Mouse (Mus musculus): Measurements from ENCODE around the gene Cpm.

The Cpm gene

DNA sequence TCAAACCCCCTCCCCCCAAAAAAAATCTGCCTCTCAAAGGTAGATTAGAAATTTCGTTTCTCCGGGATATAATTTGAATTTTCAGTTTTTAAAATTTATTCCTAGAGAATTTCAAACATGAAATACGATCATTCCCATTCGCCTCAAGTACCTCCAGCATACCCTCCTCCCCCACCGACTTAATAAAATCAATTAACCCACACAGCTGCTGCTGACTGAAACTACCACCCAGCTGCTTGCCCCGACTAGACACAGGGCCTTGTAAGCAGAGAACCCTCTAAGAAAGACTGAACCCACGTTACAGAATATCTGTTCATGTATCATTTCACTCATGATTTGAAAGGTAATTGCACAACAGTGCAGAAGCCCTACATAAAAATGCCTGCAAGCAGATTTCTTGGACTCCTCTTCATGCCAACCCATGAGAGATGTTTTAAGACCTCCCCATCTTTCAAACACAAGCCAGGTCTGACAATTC is 16.2 kb downstream of the Cpm start:
- DNase-seq (ENCODE audit: extremely low spot score, low read depth, low spot score): no peak

DNA sequence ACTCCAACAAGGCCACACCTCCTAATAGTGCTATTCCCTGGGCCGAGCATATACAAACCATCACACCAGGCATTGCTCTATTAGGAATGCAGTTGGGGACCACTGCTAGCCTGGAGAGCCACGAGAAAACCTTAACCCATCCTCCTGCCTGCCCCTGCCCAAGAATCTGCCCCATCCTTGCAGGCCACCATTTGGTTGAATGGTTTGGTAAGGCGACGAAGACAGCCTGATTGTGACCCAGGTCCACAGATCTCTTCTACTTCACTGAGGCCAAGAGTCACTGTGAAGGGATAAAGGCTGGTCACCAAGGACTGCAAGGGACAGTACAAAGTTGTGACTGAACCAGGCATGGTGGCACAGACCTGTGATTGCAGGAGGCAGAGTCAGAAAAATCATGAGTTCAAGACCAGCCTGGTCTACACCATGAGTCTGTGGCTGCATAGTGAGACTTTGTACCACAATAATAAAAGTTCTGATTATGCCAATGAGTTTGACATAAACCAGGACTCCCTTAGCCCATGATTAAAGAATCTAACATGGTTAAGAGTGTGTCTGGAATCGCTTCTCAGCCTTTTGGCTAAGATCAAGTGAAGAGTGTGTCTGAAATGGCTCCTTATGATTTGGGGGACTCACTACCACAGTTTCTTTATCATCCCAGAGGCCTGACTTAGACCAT is 17.3 kb downstream of the Cpm start:
- DNase-seq (ENCODE audit: extremely low spot score, low read depth, low spot score): no peak

DNA sequence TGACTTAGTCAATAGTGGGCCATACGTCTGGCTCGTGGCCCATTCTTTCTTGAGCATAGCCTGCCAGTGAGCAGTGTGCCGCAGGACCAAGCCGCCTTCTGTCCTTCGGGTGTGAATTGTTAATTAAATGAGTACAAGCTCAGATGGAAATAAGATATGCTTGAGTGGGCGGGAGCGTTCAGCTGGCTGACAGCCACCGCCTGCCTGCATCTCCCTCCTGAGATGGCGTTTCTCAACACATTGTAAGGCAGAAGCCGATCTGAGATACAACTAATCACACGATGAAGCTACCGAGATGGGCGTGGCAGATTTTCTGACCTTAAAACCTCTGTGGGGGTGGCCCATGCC is 17.8 kb downstream of the Cpm start:
- DNase-seq (ENCODE audit: extremely low spot score, low read depth, low spot score): no peak

DNA sequence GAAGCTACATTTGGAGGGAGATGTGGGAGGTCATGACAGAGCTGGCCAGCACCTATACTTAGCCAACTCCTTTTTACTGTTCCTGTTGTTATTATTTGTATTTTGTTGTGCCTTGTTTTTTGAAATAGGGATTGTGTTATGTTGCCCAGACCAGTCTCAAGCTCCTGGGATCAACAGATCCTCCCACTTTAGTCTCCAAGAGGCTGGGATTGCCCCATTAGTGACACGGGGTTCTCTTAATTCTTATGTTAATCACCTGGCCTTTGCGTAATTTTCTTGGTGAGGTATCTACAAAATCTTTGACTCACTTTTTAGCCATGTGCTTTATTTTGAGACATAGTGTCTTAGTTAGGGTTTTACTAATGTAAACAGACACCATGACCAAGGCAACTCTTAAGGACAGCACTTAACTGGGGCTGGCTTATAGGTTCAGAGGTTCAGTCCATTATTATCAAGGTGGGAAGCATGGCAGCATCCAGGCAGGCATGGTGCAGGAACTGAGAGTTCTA is 18.7 kb downstream of the Cpm start:
- no peak for DNase-seq (ENCODE audit: extremely low spot score, low read depth, low spot score)

DNA sequence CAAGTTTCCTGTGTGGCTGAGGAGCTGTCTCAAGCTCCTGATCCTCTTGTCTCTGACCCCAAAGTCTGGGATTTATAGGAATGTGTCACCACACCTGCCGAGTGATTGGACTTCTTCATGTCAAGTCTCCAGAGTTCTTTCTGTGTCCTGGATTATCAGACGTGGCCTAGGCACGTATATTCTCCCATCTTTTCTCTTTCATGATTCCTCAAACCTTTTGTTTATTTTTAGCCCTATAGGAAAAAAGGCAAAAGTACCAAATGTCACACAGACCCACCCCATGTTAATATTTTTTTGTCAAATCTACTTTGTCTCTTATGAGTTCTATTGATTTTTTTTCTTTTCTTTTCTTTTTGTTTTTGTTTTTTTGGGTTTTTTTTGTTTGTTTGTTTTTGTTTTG is 19.3 kb downstream of the Cpm start:
- DNase-seq (ENCODE audit: extremely low spot score, low read depth, low spot score): no peak

DNA sequence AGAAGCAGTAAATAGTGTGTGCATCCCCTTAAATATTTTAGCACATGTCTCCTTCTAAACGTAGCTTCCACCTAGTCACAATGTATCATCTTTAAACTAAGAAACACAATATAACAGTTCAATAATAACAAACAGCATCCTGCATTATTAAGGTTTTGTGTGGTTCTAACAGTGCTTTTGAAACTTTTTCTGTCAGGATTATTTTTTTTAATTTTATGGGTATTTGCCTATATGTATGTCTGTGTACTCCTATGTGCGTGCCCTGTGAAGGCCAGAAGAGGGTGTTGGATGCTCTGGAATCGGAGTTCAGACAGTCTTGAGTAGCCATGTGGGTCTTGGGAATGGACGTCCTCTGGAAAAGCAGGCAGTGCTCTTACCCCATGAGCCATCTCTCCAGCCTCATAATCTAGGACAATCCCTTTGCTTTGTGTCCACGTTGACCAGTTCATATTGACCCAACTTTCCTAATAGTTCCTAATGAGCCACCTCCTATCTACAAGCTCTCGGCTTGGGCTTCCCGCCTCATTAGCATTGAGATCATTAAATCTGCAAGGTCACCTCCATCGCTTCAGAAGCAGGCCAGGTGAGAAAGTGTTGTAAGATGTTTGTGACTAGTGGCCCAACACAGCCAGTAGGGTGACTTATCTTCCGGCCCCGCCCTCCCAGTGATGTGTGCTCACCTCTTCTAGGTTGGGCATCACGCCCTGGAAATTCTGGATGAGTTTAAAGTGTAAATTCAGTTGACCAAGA is 20.2 kb downstream of the Cpm start:
- DNase-seq (ENCODE audit: extremely low spot score, low read depth, low spot score): no peak

DNA sequence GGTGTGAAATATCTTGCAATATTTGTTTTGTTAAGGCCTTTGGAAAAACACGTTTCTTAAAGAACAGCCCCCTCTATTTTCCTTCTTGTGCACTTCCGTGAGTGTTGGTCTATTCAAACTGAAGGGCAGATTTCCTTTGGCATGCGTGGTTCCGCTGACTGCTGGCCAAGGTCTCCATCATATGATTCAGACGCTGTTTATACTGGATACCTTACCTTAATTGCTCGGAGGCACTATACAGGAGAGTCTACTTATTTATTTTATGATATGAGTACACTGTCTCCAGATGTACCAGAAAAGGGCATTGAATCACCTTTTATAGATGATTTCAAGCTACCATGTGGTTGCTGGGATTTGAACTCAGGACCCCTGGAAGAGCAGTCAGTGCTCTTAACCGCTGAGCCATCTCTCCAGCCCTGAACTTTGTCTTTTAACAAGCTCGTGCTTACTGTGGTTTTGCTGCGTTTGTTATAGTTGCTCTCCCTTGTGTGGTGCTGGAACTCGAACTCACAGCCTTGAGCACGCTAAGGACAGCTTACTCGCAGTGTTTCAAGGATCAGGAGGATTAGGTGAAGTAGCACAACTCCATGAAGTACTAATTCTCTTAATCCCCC is 20.8 kb downstream of the Cpm start:
- no peak for DNase-seq (ENCODE audit: extremely low spot score, low read depth, low spot score)

DNA sequence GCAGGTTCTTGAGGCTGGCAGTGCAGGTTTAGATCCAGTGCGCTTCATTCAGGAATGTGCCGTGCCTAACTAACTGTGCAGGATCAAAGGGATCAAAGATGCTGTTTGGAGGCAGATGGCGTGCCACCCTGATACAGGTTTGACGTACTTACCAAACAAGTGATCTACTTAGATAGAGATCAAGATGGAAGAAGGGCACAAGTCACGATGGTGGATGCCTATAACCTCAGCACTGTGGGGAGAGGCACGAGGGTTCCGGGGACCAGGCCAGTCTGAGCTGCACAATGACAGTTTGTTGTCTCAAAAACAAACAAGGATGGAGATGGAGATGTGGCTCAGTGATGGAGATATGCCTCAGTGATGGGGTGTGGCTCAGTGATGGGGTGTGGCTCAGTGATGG is 21.4 kb downstream of the Cpm start:
- DNase-seq (ENCODE audit: extremely low spot score, low read depth, low spot score): no peak

DNA sequence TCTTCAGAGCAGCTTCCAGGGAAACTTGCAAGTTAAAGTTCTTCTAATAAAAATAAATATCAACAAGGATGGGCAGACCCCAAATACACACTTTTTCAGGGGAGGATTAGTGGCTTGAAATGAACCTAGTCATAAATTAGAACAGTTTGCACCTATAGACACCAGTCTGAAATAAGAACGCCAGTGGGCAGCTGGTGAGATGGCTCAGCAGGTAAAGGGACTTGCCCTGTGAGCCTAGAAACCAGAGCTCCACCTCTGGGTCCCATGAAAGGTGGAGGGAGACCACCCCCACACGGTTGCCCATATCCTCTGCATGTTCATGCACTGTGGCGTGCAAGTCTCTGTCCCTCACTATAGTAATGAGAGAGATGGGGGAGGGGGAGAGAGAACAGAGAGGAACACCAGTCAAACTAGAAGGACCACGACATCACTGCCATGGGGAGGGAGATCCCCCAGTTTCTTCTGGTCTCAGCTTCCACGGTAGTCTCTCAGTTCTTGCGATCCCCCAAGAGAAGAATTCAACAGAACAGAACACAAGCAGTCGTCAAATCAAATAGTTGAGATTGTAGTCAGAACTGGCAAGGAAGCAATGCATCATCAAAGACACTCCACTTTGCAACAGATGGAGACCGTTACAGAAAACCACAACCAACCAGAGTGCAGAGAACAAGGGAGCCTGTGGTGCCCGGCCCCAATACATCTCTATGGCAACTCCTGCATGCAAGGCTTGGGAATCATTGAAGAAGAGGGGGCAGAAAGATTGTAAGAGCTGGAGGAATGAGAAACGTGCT is 22.5 kb downstream of the Cpm start:
- DNase-seq (ENCODE audit: extremely low spot score, low read depth, low spot score): no peak

DNA sequence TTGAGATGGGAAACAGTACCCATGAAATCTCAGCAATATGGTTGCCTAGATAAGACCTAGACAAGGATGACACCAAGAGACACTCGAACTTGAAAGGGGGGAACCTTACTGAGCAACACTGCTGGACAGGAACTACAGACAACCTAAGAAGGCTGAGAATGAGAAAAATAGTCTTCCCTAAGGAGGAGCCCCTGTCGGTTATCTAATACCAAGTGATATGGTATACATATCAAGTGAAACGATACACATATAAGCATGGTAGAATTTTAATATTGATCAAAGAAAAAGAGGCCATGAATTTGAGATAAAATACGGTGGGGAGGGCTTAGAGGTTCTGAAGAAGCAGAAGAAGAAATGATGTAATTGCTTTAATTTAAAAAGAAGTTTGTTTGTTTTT is 23.1 kb downstream of the Cpm start:
- DNase-seq (ENCODE audit: extremely low spot score, low read depth, low spot score): no peak

DNA sequence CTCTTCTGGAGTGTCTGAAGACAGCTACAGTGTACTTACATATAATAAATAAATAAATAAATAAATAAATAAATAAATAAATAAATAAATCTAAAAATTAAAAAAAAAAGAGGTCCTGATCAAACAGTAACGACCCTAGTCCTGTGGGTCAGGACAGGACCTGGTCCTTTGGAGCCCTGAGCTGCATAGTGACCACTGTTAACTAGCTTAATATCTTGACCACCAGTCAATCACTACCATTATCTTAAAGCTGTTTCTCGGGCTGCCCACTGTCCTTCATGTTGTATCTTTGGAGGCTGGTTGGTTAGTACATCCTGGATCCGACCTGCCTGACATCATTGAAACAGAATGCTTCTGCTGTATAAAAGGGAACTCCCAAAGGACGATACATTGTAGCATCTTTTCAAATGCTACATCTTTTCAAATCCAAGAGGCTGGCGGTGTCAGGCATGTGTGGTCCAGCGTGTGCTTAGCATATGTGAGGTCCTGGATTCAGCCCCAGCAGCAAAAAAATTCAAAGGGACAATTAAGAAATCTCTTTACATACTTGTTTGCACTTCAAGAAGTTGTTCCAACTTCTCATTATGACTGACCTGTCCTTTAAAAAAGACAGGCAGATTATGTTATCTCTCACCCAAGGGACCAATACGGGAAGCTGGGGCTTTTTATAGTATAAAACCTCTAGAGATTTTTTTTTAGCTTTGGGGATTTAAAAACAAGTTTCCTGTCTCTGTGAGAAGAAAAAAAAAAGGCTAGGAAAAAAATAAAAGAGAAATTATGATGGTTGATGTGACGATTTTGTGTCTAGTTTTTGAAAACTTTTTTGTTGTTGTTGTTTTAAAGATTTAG is 23.9 kb downstream of the Cpm start:
- no peak for DNase-seq (ENCODE audit: extremely low spot score, low read depth, low spot score)

DNA sequence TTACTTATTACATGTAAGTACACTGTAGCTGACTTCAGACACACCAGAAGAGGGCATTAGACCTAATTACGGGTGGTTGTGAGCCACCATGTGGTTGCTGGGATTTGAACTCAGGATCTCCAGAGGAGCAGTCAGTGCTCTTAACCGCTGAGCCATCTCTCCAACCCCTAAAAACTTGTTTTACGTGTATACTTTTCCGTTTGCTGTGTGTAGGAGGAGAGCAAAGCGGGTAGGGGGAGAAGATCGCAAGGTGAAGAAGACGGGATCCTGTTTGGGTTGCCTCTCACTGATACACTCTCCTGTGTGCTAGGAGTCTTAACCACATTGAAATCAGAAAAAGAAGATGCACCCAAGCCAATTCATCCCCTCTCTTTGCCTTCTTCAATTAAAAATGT is 24.5 kb downstream of the Cpm start:
- no peak for DNase-seq (ENCODE audit: extremely low spot score, low read depth, low spot score)

DNA sequence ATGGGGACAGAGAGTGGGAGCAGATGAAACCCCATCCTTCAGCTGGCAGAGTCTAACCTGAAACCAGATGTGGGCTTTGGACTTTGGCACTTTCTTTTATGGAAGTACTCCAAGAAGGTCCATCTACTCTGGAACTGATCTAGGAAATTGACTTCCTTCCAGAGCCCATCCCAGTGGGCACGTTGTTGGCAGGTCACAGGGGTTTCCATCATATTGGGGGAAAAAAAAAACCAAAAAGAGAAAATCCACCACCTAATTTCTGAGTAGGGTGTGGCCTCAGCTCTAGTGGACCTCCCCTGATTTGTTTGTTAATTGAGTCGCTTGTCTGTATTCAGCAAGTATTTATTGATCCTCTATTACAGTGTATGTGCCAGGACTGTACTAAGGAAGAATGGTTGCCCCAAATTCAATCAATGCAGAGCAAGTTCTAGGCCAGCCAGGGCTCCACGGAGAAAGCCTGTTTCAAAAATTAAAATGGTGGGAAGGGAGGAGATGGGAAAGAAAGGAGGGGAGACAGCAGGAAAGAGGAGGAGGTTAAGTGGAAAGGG is 25.4 kb downstream of the Cpm start:
- DNase-seq (ENCODE audit: extremely low spot score, low read depth, low spot score): no peak

DNA sequence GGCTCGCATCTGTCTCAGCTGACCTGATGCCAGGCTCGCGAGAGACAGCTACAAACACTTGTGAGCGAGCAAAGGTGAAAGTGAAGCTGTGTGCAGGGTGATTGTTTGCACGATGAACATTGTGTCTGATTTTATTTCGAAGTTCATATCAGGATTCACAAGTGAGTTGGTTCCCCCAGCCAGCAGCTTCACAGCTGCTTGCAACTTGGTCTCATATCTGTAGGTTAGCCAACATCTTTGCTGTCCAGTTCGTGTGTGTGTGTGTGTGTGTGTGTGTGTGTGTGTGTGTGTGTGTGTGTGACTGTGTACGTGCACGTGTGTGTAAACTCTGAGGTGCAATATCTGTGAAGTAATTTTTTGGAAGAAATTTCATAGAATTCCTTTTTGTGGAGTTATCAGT is 26.2 kb downstream of the Cpm start:
- no peak for DNase-seq (ENCODE audit: extremely low spot score, low read depth, low spot score)

DNA sequence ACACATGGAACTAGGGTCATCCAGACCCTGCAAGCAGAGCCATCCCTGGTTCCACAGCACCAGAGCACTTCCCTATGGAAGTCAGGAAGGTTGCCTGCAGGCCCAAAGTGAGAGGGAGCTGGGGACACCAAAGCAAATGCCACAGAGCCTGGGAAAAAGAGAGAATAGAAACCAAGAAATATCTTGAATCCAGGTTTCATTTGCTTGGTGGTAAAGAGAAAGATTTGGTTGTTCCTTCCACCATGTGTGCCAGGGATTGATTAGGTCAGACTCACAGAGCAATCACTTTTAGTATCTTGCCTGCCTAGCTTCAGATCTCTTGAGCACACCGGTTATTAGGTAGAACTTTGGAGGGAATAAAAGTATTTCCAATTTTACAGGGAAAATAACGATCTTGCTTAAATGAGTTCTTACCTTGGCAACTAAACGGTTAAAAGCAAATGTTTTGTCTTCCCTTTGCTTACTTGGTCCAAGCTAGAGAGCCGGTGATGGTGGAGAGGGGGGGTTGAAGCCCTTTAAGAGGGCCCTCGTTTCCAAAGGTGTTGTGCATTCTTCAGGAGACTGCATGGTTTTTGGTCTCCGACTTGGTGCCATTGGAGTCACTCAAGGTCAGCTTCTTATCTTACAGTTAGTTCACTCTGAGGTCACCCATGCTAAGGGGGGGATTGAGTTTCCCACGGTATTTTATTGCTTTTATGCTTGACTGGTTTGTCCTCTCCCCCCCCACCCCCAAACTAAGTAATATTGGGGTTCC is 26.8 kb downstream of the Cpm start:
- no peak for DNase-seq (ENCODE audit: extremely low spot score, low read depth, low spot score)

DNA sequence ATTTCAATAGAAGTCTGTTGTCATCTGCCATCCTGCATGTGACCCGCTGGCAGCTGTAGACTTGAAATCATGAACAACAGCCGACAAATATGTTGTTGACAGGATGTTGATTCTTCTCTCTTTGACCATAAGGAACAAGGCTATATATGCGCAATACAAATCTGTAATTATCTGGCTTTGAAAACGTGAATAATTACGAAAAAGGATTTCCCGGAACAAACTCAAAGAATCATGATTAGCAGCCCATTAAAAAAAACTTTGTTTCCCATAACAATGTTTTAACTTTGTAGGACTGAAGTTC is 27.3 kb downstream of the Cpm start:
- no peak for DNase-seq (ENCODE audit: extremely low spot score, low read depth, low spot score)

DNA sequence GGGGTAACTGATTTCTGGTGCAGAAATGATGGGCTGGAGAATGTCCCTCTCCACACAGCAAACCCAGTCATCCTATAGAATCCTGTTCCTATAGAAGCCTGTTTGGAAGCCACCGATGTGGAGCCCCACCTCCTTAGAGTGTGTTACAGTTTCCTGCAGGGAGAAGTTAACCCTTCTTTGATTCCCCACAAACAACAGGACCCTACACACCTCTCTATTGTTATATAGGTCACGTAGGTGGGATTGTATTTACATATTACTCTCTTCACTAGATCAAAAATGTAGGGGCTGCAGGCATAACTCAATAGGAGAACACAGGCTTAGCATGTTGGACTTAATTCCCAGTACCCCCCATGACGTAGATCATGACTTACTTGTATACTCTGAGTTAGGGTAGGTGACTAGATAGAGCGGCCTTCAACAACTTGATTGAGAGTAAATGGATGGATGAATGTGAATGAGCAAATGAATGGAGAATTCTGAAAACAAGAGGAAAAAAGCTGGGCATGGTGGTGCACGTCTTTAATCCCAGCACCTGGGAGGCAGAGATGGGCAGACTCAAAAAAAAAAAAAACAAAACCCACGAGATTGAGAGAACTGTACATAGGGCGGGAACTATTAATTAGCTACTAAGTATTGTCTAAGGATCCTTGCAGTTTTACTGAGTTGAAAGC is 27.8 kb downstream of the Cpm start:
- no peak for DNase-seq (ENCODE audit: extremely low spot score, low read depth, low spot score)

DNA sequence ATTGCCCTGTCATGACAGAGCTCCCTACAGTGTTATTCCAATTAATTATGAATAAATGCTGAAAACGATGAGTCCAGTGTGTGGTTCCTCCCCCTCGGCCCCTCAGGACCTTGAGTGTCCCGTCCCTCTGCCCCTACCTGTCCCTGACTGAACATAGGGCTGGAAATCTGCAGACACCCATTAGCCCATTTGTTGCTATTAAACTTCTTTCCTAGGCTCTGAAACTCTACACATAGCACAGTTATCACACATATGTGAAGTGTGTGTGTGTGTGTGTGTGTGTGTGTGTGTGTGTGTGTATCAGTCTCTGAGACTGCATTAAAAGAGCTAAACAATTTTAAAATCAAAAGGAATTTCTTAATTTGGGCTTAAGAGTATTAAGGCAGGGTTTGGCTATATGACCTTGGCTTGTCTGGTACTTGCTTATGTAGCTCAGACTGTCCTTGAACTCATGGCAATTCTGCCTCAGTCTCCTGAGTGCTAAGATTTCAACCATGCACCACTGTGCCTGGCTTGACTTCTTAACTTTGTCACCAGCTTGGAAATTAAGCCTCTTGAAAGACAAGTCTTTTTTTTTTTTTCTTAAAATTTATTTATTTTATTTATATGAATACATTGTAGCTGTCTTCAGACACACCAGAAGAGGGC is 28.5 kb downstream of the Cpm start:
- DNase-seq (ENCODE audit: extremely low spot score, low read depth, low spot score): no peak

All from hindlimb bud, embryonic 11.5 days (tissue).